Mouse (Mus musculus) CH12.LX (cell line): ENCODE measurements around the gene Akr1c13.

Experiments
- CTCF ChIP-seq, 2 experiments: IDR thresholded peaks in 1 of 2; conservative IDR thresholded peaks in 1 of 2; 2 replicates each; pipeline ENCODE4 v1.5.1; 2011 to 2012; ENCODE audit warnings: low read depth in 2 of 2, low read length in 2 of 2, improper control_type of control experiment in 1 of 2, inconsistent platforms in 1 of 2, mild to moderate bottlenecking in 1 of 2, moderate library complexity in 1 of 2
- EP300 ChIP-seq: IDR thresholded peaks from 2 replicates; pipeline ENCODE4 v1.6.1; 2011; ENCODE audit warnings: low read length, improper control_type of control experiment
- MAFK ChIP-seq: IDR thresholded peaks from 2 replicates; pipeline ENCODE4 v1.6.1; 2011; ENCODE audit warnings: low read length, improper control_type of control experiment; ENCODE audit not compliant: insufficient replicate concordance
- POLR2A ChIP-seq: IDR thresholded peaks from 2 replicates; pipeline ENCODE4 v1.6.1; 2011; ENCODE audit warnings: low read depth, mild to moderate bottlenecking, improper control_type of control experiment, low read length
- POLR2AphosphoS2 ChIP-seq: IDR thresholded peaks from 2 replicates; pipeline ENCODE4 v1.6.1; 2011; ENCODE audit warnings: low read depth, low read length, improper control_type of control experiment
- UBTF ChIP-seq: IDR thresholded peaks from 2 replicates; pipeline ENCODE4 v1.6.1; 2012; ENCODE audit warnings: low read depth, mild to moderate bottlenecking, inconsistent platforms, low read length, improper control_type of control experiment, moderate library complexity
- ZMIZ1 ChIP-seq: IDR thresholded peaks from 2 replicates; pipeline ENCODE4 v1.6.1; 2012; ENCODE audit warnings: low read depth, mild to moderate bottlenecking, inconsistent platforms, low read length, improper control_type of control experiment
- ZNF384 ChIP-seq: IDR thresholded peaks from 2 replicates; pipeline ENCODE4 v1.6.1; 2012; ENCODE audit warnings: low read depth, low read length, improper control_type of control experiment, inconsistent platforms

- no peak for TF ChIP-seq UBTF
- TF ChIP-seq CTCF (conservative IDR thresholded peaks at IDR 0.05 in 1 of 2, IDR thresholded peaks at IDR 0.05 in 1 of 2; ENCODE audit: low read depth in 2 of 2, low read length in 2 of 2) = no peak
- TF ChIP-seq POLR2A = no peak
- no peak for TF ChIP-seq ZMIZ1
- TF ChIP-seq MAFK = no peak
- no peak for TF ChIP-seq EP300
- no peak for TF ChIP-seq POLR2AphosphoS2
- TF ChIP-seq ZNF384 = no peak
Measured at GRCm38 (mm10) chr13:4249347-4249746, 58.4 kb downstream of the Akr1c13 start.
